Mouse (Mus musculus) heart, adult 2 months (tissue): ENCODE data around the gene Ccnk. TPM values are rescaled to one million over a fixed set of nuclear protein-coding genes. Genes with fewer than 3 reads are reported as not detected.
A peak's percentile ranks its signal among the peaks of the same experiment; 100 is the strongest.

Experiments used
- DNase-seq, 2 experiments: peaks; one replicate each; pipeline ENCODE4 v3.0.0; 2021
- H3K27ac ChIP-seq: fragments of 200-600 bp; 2 replicates; pipeline ENCODE4 v1.8.1; 2022
- H3K27me3 ChIP-seq: fragments of 200-500 bp; 2 replicates; pipeline ENCODE4 v1.6.1; 2012; ENCODE audit warnings: mild to moderate bottlenecking, low read length, inconsistent platforms, mixed read lengths; ENCODE audit not compliant: control insufficient read depth, insufficient read depth
- H3K36me3 ChIP-seq: fragments of 200-500 bp; 2 replicates; pipeline ENCODE4 v1.6.1; 2012; ENCODE audit warnings: low read length, inconsistent platforms; ENCODE audit not compliant: control insufficient read depth, insufficient read depth
- H3K4me1 ChIP-seq: fragments of 200-500 bp; 2 replicates; pipeline ENCODE4 v1.6.1; 2011; ENCODE audit warnings: low read length; ENCODE audit not compliant: control insufficient read depth, insufficient read depth
- H3K4me3 ChIP-seq: fragments of 200-600 bp; 2 replicates; pipeline ENCODE4 v1.8.1; 2022
- H3K79me2 ChIP-seq: fragments of 200-500 bp; replicated peaks from 2 replicates; pipeline ENCODE4 v1.6.1; 2012; ENCODE audit warnings: mild to moderate bottlenecking, inconsistent platforms, low read length, moderate library complexity, mixed read lengths; ENCODE audit not compliant: control insufficient read depth, insufficient read depth
- H3K9ac ChIP-seq: fragments of 200-500 bp; 2 replicates; pipeline ENCODE4 v1.6.1; 2012; ENCODE audit warnings: low read depth, mild to moderate bottlenecking, control low read depth, inconsistent platforms, low read length, mixed read lengths
- CTCF ChIP-seq: fragments of 200-600 bp; IDR thresholded peaks from 2 replicates; pipeline ENCODE4 v1.8.1; 2022; ENCODE audit warnings: antibody characterized with exemption, mild to moderate bottlenecking, moderate library complexity
- EP300 ChIP-seq: fragments of 200-500 bp; IDR thresholded peaks from 2 replicates; pipeline ENCODE4 v1.6.1; 2011; ENCODE audit warnings: low read depth, low read length, control low read depth; ENCODE audit not compliant: insufficient read depth
- POLR2A ChIP-seq: fragments of 200-500 bp; IDR thresholded peaks from 2 replicates; pipeline ENCODE4 v1.6.1; 2011; ENCODE audit warnings: mild to moderate bottlenecking, low read depth, low read length, control low read depth; ENCODE audit not compliant: insufficient read depth
- WGBS: fragments of 180-500 bp; shearing (Covaris S2); methylation state at CpG from one replicate; pipeline ENCODE4 v1.1.7; 2018; 5-methylcytosine and 5-hydroxymethylcytosine counted together
- intact Hi-C: fragments of 180-260 bp; cut with DNase I; formaldehyde crosslinking; loops from one replicate; pipeline ENCODE4 v1.15.1; 2025
- polyA plus RNA-seq: library from polyadenylated mRNA; depleted of rRNA; stranded (reverse); fragments of >200 nt; gene quantifications from 2 replicates; pipeline ENCODE4 v1.2.3, GENCODE M21; 2012
- total RNA-seq, 2 experiments: library from RNA; stranded (reverse); gene quantifications; 2 replicates each; pipeline ENCODE4 v1.2.3; 2021

Gene Ccnk
- total and polyA plus RNA-seq, 3 experiments, result 14.8 to 31.9 (median 28.9) TPM

DNA sequence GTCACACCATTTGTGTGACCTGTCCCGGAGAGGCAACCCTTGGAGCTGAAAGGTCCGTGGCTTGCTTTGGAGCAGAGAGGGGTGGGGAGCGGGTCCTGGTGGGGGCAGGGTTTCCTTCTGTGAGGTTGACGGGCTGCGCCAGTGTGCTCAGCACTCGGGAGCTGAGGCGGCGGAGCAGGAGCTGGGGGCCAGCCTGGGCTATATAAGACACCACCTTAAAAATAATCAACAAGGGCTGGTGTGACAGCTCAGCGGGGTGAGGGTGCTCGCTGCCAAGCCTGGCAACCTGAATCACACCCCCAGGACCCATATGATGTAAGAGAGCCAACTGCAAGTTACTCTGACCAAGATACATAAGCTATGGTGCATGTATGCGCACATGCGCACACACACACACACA, 50.7 kb downstream of the Ccnk start:
- H3K4me1 ChIP-seq, result peaks cover 3% of the 10 kb centered on the region; the same call in 1 of the 2 replicates
- no peak overlapping the region for H3K27ac ChIP-seq
- WGBS, result 84% methylated on average over 12 of the region's 12 CpGs
- TF ChIP-seq CTCF, result no peak
- no peak for TF ChIP-seq POLR2A
- no peak for TF ChIP-seq EP300
- no peak overlapping the region for H3K4me3 ChIP-seq
- H3K36me3 ChIP-seq, result no peaks in the 10 kb centered on the region
- intact Hi-C loops, result no loop called here
- DNase-seq, result no peak
- no peaks in the 10 kb centered on the region for H3K27me3 ChIP-seq
- no peak overlapping the region for H3K9ac ChIP-seq
- H3K79me2 ChIP-seq, result no peaks in the 10 kb centered on the region

DNA sequence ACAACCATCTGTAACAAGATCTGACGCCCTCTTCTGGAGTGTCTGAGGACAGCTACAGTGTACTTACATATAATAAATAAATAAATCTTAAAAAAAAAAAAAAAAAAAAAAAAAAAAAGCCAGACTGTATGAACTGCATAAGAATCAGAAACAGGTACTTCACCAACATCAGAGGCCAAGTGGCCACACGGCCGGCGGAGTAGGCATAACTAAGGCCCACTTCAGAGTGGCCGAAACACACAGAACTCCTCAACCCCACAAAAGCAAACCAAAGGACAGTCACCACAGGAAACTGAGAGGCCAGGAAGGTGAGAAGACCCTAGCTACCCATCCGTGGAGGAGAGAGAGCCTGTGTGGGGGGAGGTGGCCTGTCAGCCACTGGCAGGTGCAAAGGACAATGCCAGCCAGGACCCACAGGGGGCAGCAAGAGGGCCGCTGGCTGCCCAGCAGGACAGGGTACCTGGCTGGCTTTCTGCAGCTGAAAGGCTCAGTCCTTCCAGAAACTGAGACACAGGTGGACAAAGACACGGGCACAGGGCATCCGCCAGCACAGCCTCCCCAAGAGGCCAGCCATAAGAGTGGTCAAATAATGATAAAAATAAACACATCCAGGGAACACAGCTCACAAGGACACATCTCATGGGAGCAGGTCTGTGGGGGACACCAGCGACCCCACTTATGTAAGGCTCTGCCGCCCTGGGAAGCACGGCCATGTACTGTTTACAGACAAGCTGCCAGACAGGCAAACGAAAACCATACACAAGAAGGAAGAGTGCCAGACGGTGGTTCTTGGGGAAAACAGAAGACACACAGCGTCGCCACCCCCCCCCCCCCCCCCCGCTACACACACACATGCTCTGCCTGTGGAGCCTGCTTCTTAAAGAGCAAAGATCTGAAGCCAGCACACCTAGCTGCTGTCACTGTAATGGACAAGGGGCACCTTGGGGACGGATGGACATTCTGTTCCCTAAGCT, 51.7 kb downstream of the Ccnk start:
- Histone ChIP-seq H3K27me3 (no peaks in the 10 kb centered on the region), H3K4me1 (peaks cover 8% of the 10 kb centered on the region), H3K27ac (no peak overlapping the region), H3K36me3 (no peaks in the 10 kb centered on the region), H3K9ac (no peak overlapping the region), H3K79me2 (no peaks in the 10 kb centered on the region), H3K4me3 (no peak overlapping the region)
- 62% methylated on average over 17 of the region's 18 CpGs for WGBS
- intact Hi-C loops, result no loop called here
- peak; percentile 60 to 75 for DNase-seq
- TF ChIP-seq EP300 (no peak), CTCF (peak; percentile 92)

DNA sequence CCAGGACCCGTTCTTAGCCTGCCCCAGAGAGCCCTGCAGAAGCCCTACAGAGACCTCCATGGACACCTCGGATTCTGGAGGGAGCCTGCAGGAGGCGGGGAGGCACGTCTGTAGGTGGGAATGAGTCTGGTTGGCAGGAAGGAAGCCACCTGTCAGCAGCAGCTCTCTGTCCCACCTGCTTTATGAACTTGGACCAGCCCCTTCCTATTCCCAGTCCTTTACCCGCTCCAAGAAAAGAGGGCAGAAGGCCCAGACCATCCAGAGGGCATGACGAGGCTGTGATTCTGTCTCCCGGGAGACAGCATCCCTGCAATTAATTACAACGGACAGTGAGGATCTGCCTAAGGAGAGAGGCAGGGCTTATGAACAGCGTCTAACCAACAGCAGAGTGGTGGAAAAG, 52.5 kb downstream of the Ccnk start:
- H3K4me3 ChIP-seq, result no peak overlapping the region
- H3K36me3 ChIP-seq, result no peaks in the 10 kb centered on the region
- DNase-seq, result no peak
- TF ChIP-seq CTCF (no peak), POLR2A (no peak), EP300 (no peak)
- H3K27ac ChIP-seq, result no peak overlapping the region
- no peak overlapping the region for H3K9ac ChIP-seq
- intact Hi-C loops, result no loop called here
- H3K27me3 ChIP-seq, result no peaks in the 10 kb centered on the region
- 69% methylated on average over 9 of the region's 9 CpGs for WGBS
- peaks cover 13% of the 10 kb centered on the region for H3K4me1 ChIP-seq
- H3K79me2 ChIP-seq, result no peaks in the 10 kb centered on the region

DNA sequence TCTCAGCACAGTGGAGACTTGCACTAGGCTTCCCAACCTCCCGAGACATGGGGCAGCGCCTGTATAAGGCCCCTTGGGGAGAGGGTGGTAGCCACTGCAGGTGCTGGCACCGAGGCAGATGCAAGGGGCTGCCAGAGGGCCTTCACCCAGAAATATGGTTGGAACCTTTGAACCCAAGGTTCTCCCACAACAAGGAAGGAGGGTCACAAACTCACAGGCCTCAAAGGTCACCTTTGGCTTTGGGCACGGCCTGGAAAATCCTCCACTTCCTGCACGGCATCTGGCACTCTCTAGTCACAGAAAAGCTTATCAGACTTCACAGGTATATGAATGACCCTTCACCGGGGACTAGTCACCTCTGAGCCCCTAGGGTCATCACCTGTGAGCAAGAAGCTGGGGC, 54.4 kb downstream of the Ccnk start:
- Histone ChIP-seq H3K4me1 (peaks cover 27% of the 10 kb centered on the region), H3K27ac (no peak overlapping the region), H3K9ac (no peak overlapping the region), H3K36me3 (no peaks in the 10 kb centered on the region), H3K27me3 (no peaks in the 10 kb centered on the region), H3K79me2 (no peaks in the 10 kb centered on the region), H3K4me3 (no peak overlapping the region)
- intact Hi-C loops, result loop anchor here (2.0 kb wide), 1 partner anchor 39 kb away; no protein-coding TSS in a partner anchor
- 79% methylated on average over 6 of the region's 6 CpGs for WGBS
- DNase-seq, result no peak
- TF ChIP-seq POLR2A (no peak), CTCF (no peak), EP300 (no peak)

DNA sequence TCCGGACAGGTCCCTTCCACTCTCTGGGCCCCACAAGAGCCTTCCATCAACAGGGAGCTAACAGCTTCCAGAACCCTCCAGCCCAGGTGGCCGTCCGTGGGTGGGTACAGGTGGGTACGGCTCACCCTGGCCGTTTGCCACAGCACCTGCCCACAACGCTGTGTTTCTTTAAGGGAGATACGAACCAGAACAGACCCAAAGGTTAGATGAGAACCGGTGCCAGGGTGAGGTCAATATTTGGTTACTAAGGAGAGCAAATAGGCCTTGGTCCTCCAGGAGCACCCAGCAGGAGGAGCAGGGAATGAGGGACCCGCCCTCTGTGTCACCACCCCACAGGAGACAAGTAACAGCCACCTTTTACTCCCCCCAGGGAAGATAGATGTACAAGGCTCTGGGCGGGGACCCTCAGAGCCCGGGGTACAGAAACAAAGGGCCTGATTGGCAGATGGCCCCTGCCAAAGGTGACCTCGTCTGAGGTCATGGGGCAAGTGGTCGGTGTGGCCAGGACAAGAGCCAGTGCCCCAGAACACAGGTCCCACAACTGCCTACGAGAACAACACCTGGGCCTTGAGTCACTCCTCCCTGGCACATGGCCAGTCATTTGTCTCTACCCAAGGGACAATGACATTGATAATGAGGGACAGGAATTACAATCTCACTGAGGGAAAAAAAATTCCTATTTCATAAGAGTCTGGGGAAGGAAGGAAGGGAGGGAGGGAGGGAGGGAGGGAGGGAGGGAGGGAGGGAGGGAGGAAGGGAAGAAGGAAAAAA, 55.6 kb downstream of the Ccnk start:
- 54% methylated on average over 14 of the region's 14 CpGs for WGBS
- Histone ChIP-seq H3K4me1 (peaks cover 34% of the 10 kb centered on the region), H3K27me3 (no peaks in the 10 kb centered on the region), H3K36me3 (no peaks in the 10 kb centered on the region), H3K79me2 (no peaks in the 10 kb centered on the region), H3K4me3 (no peak overlapping the region), H3K27ac (no peak overlapping the region), H3K9ac (no peak overlapping the region)
- intact Hi-C loops, result loop anchor here (2.0 kb wide), 1 partner anchor 38 kb away; no protein-coding TSS in a partner anchor
- TF ChIP-seq POLR2A (no peak), CTCF (no peak), EP300 (no peak)
- peak in 1 of 2 experiments; percentile 39 for DNase-seq
